Mouse (Mus musculus) MN1 (cell line): ENCODE results near the gene Pbld2.
"Not testable (repeated sequence)": the region's sequence is repeated elsewhere in the genome, so short reads cannot be mapped to it uniquely, and the experiment has no call there.

ENCODE experiments used
- DNase-seq: peaks from one replicate; pipeline ENCODE4 v3.0.0-alpha.2; 2016; ENCODE audit warnings: low spot score

The Pbld2 gene

DNA sequence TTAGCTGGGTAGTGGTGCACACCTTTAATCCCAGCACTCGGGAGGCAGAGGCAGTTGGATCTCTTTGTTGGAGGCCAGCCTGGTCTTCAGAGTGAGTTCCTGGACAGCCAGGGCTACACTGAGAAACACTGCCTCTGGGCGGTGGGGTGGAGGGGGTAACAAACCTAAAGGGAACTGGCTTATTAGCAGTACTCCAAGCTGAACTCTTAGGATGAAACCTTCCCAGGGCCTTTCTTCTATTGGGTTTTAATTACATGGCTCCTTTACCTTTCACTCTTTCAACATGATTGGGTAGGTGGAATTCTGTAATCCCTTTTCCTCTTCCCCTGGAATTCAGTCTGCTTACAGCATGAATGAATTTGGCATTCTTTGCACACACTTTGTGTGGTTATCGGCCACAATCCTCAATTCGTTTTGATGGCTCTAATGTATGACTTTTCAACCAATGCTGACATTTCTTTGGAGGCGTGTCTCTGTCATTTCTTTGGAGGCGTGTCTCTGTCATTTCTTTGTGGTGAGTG, 1.4 kb downstream of the Pbld2 start:
- DNase-seq: no peak

DNA sequence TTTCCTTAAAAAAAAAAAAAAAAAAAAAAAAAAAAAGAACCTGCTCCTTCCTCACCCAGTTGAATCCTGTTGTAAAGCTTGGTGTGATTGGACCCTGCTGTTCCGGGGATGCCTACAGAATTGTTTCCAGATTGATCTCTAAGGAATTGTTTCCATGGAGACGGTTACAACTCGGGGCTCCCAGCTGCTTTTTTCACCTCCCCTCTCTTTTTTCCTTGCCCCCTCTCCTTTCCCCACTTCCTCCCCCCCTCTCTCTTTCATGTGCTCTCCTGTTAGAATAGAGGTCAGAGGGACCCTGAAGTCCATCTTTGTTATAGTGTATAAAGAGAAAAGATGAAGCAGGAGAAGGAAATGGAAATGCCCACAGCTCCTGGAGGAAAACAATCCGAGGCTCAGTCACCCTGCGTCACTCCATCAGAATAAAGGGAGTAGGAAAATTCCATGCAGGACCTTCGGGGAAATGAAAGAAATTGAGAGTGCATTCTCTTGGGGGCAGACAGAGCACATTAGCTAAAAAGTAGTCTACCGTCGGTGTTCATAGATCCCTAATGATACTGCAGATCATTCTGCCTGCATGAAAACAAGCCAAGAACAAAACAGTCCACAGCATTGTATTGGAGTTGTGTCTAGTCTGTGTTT, 2.2 kb downstream of the Pbld2 start:
- DNase-seq: no peak

DNA sequence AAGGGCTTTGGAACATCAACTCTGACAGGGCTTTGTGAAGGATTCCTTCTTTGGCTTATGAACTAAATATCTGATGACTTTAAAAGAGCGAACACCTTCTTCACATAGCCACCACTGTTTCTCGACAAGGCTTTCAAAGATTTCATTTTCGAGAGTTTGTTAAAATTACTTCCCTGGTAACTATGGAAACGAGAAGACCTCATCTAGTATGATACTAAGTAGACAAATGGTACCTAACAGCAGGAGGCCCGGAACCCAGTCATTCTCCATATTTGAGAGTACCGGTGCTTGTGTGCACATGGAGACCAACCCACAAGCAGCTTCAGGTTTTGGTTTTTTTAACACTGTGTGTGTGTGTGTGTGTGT, 2.7 kb downstream of the Pbld2 start:
- no peak for DNase-seq

DNA sequence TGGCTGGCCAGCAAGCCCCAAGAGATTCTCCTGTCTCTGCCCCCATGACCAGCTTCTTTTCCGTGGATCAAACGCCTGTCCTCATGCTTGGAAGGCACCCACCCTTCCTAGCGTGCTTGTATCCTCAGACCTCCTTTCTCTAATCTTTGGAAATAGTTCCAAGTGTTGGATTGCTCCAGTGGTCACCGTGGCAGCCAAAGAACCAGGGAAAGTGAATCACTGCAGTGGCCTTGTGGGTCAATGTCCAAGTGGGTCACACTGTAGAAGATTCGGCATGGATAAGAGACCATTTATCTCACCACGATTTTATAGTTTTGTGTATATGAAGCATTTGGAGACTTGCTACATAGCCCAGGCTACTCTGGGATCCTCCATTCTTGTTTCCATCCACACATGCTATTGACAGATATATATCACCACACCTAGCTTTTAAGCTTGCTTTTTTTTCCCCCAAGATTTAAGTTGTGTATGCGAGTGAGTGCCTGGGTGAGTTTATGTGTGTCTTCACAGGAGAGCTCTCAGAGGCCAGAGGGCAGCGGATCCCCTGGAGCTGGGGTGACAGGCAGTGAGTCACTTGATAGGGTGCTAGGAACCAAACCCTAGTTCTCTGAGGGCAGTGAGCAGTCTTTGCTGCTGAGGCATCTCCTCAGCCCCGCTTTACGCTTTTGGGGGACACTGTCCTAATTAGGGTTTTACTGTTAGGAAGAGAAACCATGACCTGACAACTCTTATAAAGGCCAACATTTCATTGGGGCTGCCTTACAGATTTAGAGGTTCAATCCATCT, 3.5 kb downstream of the Pbld2 start:
- no peak for DNase-seq

DNA sequence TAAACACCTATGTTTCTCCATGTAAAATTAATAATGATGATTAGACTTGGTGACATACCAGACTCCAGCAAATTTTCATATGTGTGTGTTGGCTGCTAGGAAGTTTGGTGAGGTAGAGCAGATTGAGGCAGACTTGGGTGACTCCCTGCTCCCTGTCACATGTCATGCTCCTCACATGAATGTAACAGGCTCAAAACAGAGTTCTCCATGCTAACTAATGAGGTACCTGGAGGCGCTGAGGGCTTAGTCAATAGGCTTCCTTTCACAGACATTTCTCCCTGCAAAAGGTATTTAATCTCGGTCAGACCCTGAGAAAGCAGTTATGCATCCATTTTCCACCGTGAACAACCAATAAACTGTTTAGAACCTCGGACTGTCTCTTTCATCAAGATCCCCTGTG, 4.3 kb downstream of the Pbld2 start:
- no peak for DNase-seq

DNA sequence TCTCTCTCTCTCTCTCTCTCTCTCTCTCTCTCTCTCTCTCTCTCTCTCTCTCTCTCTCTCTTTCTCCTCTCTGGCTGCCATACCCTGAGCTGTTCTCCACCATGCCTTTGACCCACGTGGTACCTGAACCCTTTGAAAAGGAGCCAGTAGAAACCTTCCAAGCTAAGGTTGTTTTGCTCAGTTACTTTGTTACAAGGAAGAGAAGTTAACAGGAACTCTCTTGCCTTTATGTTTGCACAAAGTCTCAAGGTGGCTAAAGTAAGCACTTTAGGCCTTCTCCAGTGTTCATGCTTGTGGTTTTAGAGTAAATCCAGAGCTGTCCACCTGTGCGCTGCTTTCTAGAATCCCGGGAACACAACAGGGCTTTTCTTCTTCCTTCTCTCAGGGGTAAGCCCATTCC, 8.2 kb downstream of the Pbld2 start:
- no peak for DNase-seq

DNA sequence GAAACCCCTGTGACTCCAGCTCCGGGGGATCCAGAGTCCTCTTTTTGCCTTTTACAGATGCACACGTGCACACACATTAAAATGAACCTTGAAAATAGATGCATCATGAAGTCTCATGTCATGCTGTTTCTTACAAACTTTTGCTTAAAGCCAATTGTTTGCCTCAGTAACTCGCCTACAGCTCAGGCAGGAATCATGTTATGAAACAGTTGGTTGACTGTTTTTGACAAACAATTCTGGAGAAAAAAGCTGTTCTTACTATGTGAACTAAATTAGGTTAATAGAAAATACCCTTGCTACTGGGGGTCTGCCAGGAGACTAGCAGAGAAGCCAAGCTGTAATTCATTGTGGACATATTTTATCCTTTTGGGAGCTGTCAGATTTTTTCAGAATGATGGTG, 8.8 kb downstream of the Pbld2 start:
- DNase-seq: no peak

DNA sequence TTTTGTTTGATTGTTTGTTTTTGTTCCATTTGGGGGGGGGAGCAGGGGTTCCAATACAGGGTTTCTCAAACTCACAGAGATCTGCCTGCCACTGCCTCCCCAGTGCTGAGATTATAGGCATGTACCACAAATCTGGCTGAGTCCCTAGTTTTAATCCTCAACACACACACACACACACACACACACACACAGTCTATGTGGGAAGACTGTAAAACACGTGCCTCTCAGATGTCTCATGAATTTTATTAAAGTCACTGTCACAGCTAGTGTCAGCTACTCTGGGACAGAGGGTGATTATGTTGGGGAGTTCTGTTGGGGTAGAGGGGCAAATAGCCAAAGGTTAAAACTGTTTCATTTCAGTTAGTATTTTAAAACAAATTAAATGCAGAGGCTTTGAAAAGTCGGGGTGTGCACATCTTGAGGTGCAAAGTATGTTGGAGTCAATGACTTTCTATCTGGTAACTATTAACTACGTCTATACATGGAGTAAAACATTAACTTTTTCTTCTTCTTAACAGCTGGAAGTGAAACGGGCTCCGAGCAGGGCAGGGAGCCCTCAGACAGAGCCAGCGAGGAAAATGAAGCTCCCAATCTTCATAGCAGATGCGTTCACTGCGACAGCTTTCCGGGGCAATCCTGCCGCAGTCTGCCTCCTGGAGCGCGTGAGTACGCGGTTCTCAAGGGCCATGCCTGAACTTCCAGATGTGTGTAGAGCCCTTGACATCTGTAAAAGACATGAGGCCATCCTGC, 14.6 kb downstream of the Pbld2 start:
- no peak for DNase-seq

DNA sequence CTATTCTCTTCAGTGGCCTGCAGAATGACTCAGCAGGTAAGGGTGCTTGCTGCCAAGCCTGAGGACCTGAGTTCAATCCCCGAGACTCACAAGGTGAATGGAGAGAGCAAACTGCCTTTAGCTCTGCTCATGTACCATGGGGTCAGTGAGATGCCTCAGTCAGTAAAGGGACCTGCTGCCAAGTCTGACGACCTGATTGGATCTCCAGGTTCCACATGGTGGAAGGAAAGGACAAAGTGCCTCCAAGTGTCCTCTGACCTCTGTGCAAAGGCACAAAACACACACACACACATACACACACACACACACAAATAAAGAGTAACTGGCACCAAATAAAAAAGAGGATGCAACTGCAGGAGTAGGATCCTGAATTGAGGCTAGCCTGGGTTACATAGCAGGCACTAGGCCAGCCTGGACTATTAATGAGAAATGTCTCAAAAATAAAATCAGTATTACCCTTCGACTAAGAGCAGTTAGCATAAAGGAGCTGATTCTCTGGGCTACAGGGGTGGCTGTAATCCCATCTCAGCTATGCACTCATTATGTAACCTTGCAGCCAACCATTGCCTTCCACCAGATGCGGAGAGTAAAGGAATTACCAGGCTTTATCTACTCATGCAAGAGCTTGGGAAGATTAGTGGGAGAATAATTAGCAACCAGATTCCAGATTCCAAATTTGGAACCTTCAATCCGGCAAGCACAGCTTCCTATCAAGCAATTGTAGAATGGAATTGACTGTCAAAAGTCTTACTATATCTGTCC, 15.9 kb downstream of the Pbld2 start:
- DNase-seq: no peak

DNA sequence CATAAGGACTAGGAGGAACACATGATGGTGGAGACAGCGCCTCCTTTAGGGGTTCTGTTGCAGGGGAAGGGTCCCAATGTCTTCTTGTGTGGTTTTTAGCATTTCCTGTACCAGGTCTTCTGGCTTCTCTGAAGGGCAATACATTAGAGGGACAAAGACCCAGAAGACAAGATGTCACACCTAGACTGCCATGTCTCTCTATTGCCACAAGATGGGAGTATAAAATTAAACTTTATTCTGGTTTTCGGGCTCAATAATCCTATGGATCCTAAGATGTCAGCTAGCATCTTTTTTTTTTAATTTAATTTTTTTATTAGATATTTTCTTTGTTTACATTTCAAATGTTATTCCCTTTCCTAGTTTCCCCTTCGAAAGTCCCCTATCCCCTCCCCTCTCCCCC, 19.0 kb downstream of the Pbld2 start:
- DNase-seq: no peak

DNA sequence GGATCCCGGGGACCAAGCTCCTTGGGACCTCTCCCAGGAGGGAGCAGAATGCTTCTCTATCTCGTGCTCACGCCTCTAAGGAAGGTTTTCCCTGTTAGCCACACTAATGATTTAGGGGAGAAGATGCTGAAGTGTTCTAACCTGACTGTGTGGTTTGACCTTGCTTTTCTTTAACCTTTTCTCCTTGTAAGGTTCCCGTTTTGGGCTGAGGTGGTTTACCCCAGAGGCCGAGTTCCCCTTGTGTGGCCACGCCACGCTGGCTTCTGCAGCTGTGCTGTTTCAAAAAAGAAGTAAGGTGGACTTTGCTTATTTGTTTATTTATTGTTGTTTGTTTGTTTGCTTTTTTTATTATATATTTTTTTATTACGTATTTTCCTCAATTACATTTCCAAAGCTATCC, 23.6 kb downstream of the Pbld2 start:
- DNase-seq: no peak

DNA sequence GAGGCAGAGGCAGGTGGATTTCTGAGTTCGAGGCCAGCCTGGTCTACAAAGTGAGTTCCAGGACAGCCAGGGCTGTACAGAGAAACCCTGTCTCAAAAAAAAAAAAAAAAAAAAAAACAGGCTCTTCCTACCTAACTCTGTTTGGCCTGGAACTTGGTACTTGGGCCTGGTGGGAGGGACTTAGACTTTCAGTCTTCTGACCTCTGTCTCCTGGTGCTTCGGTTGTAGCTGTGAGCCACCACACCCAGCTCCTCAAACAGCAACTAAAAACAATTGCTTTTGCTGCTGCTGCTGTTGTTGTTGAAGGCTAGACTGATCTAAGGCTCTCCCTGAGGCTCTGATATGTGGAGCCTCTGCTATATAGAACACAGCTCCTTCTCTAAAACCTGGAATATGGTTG, 25.0 kb downstream of the Pbld2 start:
- no peak for DNase-seq

DNA sequence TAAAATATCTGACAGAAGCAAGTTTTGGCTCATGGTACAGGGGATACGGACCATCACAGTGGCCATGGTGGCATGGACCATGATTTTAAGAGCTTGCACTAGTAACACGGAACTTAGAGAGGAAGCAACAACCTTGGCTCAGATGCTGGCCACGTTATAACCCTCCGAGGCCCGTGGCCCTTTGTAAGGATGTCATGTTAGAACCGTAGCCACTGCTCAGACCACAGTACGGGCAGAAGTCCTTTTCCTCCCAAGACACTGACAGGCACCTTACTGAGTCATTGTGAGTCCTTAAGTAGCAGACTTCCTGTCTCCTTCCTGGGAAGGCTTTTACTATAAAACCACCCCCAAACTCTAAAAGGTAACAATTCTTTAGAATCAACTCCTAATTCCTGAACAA, 27.2 kb downstream of the Pbld2 start:
- no peak for DNase-seq

DNA sequence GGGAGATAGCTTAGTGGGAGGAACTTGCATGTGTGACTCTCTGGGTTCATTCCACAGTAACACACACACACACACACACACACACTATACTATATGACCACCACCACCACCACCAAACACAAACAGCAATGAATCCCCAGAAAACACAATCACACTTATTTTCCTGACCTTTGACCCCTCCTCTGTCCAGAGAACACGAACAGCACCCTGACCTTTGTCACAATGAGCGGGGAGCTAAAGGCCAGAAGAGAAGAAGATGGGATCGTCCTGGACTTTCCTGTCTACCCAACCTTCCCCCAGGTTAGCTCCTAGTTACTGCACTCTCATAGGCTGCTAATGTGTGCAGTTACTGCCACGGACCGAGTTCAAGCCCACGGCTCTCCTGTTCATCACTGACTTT, 27.9 kb downstream of the Pbld2 start:
- no peak for DNase-seq

DNA sequence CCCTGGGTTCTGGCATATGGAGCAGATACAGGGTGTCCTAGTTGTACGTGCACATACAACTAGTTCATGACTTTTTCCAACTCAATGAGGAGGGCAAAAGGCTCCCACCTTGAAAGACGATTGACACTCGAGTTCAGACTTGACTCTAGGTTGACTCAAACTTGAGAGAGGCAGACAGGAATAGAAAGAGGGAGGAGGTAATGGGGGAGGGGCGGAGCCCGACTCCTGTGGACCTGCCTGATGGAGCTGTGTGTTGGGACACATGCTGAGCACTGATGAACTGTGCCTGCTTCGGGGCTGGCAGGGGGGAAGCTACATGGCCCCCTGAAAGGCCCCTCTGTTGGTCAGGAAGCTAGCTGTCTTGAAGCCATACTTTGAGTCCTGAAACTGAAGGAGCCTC, 28.9 kb downstream of the Pbld2 start:
- DNase-seq: no peak

DNA sequence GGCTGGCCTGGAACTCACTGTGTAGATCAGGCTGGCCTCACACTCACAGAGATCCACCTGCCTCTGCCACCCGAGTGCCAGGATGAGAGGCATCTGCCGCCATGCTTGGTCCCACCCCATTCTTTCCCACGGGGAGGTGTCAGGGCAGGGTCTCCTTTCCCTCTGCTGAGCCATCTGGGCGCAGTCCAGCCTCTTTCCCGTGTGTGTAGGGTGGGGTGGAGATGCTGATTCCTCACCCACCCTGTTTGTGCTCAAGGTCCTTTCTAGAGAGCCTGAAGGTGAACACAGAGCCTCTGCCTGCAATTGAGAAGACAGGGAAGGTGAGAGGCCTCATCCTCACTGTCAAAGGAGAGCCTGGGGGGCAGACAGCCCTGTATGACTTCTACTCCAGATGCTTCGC, 30.0 kb downstream of the Pbld2 start:
- DNase-seq: not testable (repeated sequence)

DNA sequence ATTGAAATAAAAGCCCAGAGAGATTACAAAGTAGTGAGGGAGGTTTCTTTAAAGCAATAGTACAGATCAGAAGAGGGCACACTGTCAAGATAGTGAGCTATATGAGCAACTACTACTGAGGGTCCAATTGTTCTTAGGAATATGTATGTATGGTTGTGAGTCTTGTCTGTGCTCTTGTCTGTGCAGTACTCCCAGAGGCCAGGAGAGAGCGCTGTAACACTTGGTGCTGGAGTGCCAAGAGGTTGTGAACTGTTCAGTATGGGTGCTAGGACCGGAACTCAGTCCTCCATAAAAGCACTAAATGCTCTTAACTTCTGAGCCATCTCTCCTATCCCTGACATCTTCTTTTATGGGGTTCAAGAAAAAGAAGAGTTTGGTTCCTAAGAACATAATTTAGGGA, 30.5 kb downstream of the Pbld2 start:
- DNase-seq: no peak

DNA sequence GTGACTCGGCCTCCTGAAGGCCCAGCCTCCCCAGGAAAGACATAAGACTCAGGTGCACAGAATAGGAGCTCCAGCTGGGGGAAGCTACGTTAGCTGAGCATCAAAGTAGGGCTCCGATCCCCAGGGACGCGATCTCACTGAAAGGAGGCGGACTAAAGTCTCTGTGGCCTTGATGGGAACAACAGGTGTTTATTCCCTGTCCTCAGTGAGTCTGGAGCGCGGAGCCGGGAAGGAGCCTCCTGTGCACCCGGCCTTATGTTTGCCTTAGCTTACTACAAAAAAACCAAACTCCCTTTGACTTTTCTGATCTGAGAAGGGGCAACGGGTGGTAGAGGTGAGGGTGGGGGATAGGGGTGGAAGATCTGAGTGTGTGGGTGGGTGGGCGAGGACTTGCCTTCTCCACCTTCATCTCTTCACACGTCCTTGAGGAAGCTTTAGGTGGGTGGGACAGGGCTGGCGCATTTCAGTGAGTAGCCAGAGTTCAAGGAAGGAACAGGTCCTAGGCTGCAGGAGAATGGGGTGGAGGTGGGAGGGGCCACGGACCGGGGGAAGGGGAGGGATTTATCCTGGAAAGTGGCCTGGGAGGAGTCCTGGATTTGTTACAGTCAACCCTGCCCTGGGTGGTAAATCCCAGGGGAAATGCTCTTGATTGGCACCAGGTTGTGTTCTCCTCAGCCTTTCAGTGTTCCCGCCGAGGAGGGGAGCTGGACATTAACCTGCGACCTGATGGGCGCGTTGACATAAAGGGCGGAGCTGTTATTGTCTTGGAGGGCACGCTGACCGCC, 33.0 kb downstream of the Pbld2 start:
- DNase-seq: no peak

DNA sequence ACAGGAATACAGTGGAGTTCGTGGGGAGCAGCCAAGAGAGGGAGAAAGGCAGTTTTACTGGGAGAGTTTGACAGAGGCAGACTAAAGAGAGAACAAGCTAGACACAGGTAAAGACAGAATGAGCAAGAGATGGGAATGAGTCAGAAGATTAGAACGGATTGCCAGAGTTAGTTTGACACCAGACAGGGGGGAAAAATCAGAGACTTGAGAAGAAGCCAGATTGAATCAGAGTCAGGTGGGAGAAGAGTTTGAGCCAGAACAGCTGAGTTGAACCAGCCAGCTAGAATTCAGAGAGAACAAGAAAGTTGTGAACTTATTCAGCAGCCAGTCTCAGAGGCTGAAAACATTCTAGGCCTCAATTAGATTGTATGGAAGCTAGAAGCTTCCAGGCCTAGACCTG, 35.7 kb downstream of the Pbld2 start, which contains the start of gene Pbld1:
Pbld1 (plus strand) TSS at position 301 of the 400 bp plus-strand sequence.
- DNase-seq: no peak

DNA sequence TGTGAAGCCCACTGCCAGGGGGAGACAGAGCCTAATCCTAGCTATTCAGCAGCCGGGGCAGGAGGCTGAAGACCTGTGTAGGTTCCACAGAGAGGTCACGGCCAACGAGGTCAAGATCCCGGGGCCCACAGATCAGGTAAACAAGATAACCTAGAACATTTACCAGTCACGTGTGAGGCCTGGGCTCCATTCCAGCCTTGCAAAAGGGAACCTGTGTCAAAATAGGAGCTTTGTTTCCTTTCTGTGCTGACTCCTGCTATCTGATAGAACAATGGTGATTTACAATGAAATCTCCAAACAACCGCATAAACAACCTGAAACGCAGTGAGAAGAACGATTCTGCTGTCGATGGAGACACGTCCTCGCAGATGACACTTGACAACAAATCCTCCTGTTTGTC, 36.3 kb downstream of the Pbld2 start:
- peak; percentile 21 for DNase-seq

DNA sequence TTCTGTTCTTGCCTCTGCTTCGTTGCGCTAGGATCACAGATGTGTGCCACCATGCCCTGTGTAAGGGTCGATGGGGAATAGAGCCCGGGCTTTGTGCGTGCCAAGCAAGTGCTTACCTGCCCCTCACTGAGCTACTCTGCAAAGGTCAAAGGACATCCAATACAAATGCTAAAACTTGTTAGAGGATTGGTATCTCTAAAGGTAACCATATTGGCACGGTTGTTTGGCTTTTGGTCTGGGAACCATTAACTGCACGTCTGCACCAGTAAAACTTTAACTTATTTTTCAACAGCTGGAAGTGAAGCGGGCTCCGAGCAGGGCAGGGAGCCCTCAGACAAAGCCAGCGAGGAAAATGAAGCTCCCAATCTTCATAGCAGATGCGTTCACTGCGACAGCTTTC, 37.2 kb downstream of the Pbld2 start:
- DNase-seq: no peak
